Mouse (Mus musculus): ENCODE results near the gene Sema3e.

The Sema3e gene

DNA sequence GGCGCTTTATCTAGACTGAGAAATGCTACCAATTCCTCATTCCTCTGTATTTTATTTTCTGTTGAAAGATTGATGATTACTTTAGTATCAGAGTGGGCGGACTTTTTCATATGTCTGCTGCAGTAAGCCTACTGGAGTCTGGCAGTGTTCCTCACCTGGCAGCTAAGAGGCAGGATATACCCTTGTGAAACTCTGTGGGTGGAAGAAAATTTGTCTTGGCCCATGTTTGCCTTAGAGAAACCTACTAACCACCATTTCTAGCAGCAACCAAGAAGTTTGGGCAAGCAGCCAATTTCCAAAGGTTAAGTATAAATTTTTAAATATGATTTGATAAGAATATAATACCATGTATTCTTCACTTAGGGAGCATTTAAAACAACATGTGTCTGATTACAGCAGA is 63.0 kb downstream of the Sema3e start:
- DNase-seq, result no peak

GRCm38 (mm10) chr5:14089875-14090608 is 65.0 kb downstream of the Sema3e start:
- DNase-seq, result no peak

DNA sequence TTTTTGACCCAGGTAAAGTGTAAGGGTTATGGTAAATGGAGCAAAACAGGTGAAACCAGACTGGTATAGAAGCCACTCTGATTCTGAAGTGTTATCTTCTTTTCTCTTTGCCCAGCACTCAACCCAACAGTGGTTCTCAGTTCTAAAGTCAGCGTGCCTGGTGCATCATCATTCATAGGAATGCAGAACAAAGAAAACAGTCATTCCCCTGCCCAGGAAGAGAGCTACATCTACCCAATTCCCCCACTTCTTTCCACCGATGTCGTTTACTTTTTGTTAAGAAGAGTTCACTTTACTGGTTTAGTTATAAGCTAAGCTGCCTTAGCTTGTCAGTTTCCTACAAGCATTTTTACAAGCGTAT is 65.5 kb downstream of the Sema3e start:
- DNase-seq, result no peak

GRCm38 (mm10) chr5:14092262-14092776 is 67.2 kb downstream of the Sema3e start:
- DNase-seq, result no peak

DNA sequence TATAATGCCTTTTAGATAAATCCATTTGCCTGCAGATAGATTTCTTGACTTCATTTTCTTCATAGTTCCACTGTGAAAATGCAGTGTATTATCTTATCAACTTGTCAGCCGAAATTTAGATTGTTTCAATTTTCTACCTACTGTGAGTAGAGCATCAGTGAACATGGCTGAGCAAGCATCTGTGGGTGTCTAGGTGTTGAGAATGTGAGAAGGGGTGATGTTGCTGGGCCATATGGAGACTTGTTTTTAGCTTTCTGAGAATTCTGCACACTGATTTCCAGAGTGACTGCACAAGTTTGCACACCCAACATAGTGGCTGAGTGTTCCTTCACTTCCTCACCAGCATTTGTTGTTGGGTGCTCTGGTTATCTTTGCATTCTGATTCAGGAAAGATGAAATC is 71.1 kb downstream of the Sema3e start:
- DNase-seq, result no peak

DNA sequence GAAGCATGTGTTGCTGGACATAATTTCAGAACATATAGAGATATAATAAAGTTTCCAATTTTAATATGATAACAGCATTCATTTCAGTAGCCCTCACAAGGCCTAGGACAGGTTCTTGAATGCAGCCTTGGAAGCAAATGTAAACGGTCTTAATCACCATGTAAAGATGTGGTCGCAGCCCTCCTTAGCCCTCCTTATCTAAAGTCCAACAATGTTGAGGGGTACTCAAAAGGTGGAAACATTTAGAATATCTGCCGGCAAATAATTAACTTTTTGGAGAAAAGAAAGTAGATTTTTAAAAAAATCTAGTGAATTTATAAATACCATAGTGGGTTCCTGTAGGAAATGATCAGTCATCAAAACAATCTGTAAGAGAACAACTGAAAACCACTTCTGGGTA is 73.6 kb downstream of the Sema3e start:
- DNase-seq, result no peak

DNA sequence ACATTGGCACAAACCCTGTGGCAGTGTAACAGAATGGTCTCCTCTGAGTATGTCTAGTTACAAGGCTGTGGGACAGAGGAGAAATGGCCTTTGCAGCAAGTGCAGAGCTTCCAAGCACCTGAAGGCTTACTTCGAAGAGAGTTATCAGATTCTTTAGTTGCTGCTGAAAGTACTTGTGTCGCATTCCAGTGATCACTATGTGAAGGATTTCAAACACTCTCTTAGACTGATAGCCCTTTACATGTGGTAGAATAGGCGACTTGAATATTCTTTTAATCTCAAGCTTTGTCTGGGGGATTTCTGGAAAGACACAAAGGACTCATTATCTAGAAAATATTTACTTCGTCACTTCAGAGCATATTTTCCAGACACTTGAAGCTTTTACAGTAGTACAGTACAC is 82.3 kb downstream of the Sema3e start:
- DNase-seq, result no peak

DNA sequence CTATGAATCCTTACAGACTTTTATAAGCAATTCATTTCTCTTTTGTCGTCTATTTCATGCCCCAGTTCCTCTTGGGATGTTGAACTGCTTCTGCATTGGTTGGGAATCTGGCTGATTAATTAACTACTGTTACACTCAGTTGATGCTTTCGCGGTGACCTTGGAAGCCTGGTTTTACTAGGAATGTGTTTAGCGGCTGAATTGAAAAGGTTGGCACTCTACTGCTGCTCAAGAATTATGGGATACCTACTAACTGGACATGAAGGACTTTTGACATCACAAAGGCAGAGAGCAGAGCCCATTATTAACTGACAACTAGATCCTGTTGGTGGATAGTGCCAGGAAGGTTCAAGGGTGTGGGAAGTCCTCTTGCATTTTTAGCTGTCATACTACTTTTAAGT is 83.9 kb downstream of the Sema3e start:
- DNase-seq, result no peak

- no peak for DNase-seq
Observed at GRCm38 (mm10) chr5:14111401-14111800, 86.3 kb downstream of the Sema3e start.

GRCm38 (mm10) chr5:14121902-14122301 is 96.8 kb downstream of the Sema3e start:
- no peak for DNase-seq

DNA sequence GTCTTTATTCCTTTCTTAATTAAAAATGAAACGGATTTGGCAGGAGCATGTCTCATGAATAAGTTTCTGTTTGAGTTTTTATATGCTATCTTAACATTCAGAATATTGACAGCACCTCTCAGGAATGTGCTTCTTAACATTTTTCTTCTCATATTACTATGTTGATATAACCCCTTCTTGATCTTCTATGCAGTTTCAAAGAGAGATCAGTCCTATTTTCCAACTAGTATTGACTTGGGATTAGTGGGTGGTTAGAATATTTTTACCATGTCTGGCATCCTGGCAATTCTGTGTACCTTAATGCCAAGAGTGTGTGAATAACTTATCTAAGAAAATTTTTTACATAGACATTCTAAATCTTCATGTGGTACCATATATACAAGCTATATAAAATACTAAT is 101.5 kb downstream of the Sema3e start:
- no peak for DNase-seq

GRCm38 (mm10) chr5:14135929-14136328 is 110.9 kb downstream of the Sema3e start:
- no peak for DNase-seq

- no peak for DNase-seq
Observed at GRCm38 (mm10) chr5:14138725-14139124, 113.6 kb downstream of the Sema3e start.

DNA sequence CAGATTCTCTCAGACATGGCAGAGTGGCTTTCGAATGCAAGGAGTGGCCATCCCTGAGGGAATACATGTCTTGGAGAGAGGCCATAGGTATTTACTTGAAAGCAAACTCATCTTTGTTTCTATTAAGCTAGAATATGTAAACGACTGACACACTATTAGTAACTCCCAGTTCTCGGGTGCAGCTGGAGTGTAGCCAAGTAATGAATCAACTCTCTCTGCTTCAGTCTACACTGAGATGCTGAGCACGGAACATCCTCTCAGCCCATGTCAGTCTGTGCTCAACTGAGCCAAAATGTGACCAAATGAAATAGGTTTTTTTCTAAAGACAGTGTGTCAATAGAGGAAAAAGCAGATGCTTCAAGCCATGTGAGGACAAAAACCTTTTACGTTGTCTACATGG is 137.5 kb downstream of the Sema3e start:
- no peak for DNase-seq

- DNase-seq, result no peak
Observed at GRCm38 (mm10) chr5:14163280-14163679, 138.2 kb downstream of the Sema3e start.

DNA sequence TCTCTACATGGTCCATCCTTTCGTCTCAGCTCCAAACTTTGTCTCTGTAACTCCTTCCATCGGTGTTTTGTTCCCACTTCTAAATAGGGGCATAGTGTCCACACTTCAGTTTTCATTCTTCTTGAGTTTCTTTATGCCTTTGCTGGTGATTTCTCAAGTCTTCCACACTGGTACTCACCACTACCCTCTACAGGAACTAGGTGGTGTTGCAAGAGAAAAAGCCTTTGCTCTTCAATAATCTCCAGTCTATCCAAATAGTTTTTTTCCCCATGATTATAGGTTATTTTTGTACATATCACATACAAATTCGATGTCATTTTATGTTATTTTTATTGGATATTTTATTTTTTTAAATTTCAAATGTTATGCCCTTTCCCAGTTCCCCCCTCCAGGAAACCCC is 142.7 kb downstream of the Sema3e start:
- no peak for DNase-seq

DNA sequence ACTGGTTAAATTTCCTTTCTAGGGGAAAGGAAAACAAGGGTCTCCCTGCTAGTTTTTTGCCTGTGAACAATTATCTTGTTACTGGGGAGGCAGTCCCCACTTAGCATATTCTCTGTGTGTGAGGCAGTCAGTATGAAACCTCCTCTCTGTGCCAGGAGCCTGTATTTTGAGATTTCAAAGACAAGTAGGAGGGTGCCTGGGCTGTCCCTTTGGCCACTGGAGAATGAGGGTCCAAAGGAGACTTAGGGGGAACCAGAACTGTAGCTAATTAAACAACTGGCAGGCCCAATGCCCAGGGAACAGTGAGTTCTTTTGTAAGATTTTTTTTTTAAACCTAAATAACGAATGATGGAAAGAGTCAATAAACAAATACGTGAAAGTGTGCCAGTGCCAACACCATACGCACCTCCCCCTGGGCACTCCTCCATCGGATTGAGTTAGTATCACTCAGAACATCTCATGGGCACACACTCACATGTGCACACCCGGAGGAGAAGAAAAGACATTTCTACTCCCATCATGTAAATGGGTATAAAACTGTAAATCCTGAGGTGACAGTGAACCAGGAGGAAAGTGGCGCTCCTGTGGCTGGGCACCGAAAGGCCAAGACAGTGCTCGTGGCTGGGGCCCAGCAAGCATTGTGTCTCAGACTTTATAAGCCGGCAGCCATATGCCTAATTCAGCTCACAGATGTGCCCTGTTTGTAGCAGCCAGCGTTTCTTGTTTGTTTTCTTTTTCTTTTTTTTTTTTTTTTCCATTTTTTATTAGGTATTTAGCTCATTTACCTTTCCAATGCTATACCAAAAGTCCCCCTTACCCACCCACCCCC is 148.5 kb downstream of the Sema3e start:
- DNase-seq, result no peak

DNA sequence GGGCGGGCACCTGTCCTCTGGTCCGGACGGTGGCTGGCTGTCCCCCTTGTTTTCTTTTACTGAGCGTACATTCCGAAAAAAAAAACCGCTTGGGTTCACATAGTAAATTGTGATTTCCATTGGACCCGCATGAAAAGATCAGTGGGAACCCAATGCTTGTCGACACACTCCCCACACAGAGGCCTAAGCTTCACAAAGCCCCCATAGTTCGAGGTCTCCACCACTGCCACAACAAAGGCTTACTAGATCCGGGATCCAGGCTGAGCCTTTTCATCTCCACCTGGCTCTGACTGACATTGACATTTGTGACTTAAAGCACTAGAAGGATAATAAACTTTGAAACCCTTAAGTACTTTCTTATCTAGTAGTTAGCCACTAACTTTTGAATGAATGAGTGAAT is 155.5 kb downstream of the Sema3e start:
- no peak for DNase-seq

DNA sequence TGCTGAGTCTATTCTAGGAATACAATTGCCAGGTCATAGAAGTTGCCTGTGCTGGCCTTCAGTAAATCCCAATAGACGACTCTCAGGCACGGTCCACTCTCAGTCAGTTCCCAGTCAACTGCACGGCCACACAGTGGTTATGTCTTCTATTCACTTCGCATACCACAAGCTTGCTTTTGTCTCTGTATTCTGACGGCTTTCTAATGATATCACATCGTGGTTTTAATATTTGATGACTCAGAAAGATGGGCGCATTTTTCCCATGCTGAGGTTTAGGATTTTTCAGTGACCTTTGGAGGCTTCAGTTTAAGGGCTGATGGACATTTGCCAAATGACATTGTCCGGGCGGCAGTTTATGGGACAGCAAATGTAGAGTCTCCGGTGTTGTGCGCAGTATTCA is 157.1 kb downstream of the Sema3e start:
- no peak for DNase-seq

- no peak for DNase-seq
Observed at GRCm38 (mm10) chr5:14195172-14195819, 170.2 kb downstream of the Sema3e start.

DNA sequence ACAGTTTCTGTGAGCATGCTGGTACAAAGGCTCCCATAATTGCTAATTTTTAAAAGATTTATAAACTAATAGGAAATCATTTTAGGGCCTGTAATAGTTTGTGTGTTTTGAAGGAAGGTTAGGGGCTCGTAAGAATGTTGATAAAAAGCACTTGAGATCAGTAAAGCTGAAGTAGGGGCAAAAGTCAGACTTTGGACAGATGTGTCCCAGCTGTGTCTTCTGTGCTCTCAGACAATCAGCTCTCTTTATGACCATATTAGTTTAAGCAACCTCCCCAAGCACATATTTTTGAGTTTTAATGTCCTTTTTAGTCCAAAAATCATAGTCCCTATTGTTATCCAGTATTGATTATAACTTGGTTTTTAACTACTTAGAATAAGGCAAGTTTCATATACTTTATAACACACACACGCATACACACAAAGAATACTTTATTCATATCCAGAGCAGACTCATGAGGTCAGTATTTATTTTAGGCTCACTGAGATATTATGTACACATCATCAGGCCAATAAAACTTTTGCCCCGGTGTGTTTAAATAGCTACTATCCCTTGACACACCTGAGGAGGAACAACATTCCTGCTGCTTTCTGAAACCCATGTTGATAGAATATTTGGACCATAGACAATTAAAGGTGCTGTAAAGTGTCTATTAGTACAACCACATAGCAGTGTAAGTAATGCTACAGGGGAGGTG is 173.4 kb downstream of the Sema3e start:
- no peak for DNase-seq

- DNase-seq, result no peak
Observed at GRCm38 (mm10) chr5:14206794-14207193, 181.7 kb downstream of the Sema3e start.

DNA sequence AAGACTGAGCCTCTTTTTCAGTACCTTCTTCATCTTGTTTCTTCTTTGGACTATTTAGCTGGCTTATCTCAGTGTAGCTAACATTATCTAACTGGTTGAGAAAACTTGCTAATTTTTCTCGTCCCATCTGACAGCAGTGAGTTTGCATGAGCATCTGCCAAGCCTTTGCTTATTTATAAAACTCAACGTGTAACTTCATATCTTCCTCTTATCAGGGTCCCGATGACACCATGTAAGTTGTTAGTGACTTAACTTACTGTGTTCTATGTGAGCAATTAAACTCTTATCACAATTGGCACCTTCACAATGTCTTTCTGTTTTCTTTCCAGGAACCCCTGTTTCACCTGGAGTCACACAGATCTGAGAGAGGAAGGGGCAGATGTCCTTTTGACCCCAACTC is 184.9 kb downstream of the Sema3e start:
- no peak for DNase-seq
